Mouse (Mus musculus) myocyte (in vitro differentiated cells): ENCODE results near the gene Commd1. TPM values are rescaled to one million over a fixed set of nuclear protein-coding genes. Genes with fewer than 3 reads are reported as not detected.

Source experiments
- H3K27me3 ChIP-seq: one replicate; pipeline ENCODE4 v1.6.1; 2011; ENCODE audit not compliant: control insufficient read depth, insufficient read depth, insufficient read length
- H3K36me3 ChIP-seq: one replicate; pipeline ENCODE4 v1.6.1; 2011; ENCODE audit not compliant: control insufficient read depth, insufficient read depth
- H3K4me2 ChIP-seq: one replicate; pipeline ENCODE4 v1.6.1; 2011; ENCODE audit warnings: low read depth, control low read depth
- H3K4me3 ChIP-seq: one replicate; pipeline ENCODE4 v1.5.1; 2011; ENCODE audit warnings: mild to moderate bottlenecking, control low read depth, moderate library complexity
- H3K79me2 ChIP-seq: one replicate; pipeline ENCODE4 v1.6.1; 2011; ENCODE audit not compliant: control insufficient read depth, insufficient read depth
- H3ac ChIP-seq: one replicate; pipeline ENCODE4 v1.6.1; 2011; ENCODE audit not compliant: control insufficient read depth, insufficient read length
- CEBPB ChIP-seq: IDR thresholded peaks from 2 replicates; pipeline ENCODE4 v1.6.1; 2011; ENCODE audit warnings: mild to moderate bottlenecking, moderate library complexity; ENCODE audit not compliant: poor library complexity, insufficient read depth, severe bottlenecking
- E2F4 ChIP-seq: IDR thresholded peaks from one replicate; pipeline ENCODE4 v1.6.1; 2011; ENCODE audit warnings: mild to moderate bottlenecking, control low read depth, moderate library complexity; ENCODE audit not compliant: insufficient read depth
- MAX ChIP-seq: IDR thresholded peaks from one replicate; pipeline ENCODE4 v1.6.1; 2011; ENCODE audit warnings: low read depth, mild to moderate bottlenecking, control low read depth
- MYOD1 ChIP-seq, 3 experiments: IDR thresholded peaks; one replicate each; pipeline ENCODE4 v1.6.1; 2011; ENCODE audit warnings: control low read depth in 2 of 3, low read depth in 2 of 3, mild to moderate bottlenecking in 2 of 3, moderate library complexity in 1 of 3; ENCODE audit not compliant: insufficient read length in 2 of 3, control insufficient read depth in 1 of 3
- MYOG ChIP-seq, 3 experiments: IDR thresholded peaks; one replicate each; pipeline ENCODE4 v1.6.1; 2011; ENCODE audit warnings: control low read depth in 2 of 3, low read depth in 2 of 3, mild to moderate bottlenecking in 2 of 3; ENCODE audit not compliant: insufficient read length in 2 of 3, control insufficient read depth in 1 of 3, insufficient read depth in 1 of 3
- POLR2A ChIP-seq: IDR thresholded peaks from one replicate; pipeline ENCODE4 v1.6.1; 2011; ENCODE audit warnings: low read depth, mild to moderate bottlenecking, control low read depth, moderate library complexity; ENCODE audit not compliant: insufficient read length
- POLR2AphosphoS2 ChIP-seq: IDR thresholded peaks from one replicate; pipeline ENCODE4 v1.6.1; 2011; ENCODE audit warnings: low read depth, control low read depth; ENCODE audit not compliant: insufficient read length
- REST ChIP-seq: IDR thresholded peaks from one replicate; pipeline ENCODE4 v1.6.1; 2011; ENCODE audit warnings: mild to moderate bottlenecking, control low read depth, moderate library complexity; ENCODE audit not compliant: insufficient read depth, insufficient read length
- SRF ChIP-seq: IDR thresholded peaks from one replicate; pipeline ENCODE4 v1.6.1; 2011; ENCODE audit warnings: low read depth; ENCODE audit not compliant: control insufficient read depth, insufficient read length
- TCF12 ChIP-seq: IDR thresholded peaks from one replicate; pipeline ENCODE4 v1.6.1; 2011; ENCODE audit warnings: mild to moderate bottlenecking, control low read depth; ENCODE audit not compliant: poor library complexity, insufficient read depth, severe bottlenecking
- TCF3 ChIP-seq: IDR thresholded peaks from one replicate; pipeline ENCODE4 v1.6.1; 2011; ENCODE audit warnings: low read depth, control low read depth; ENCODE audit not compliant: insufficient read length
- USF1 ChIP-seq: IDR thresholded peaks from one replicate; pipeline ENCODE4 v1.6.1; 2011; ENCODE audit warnings: low read depth, mild to moderate bottlenecking, control low read depth, moderate library complexity
- polyA plus RNA-seq: library from polyadenylated mRNA; unstranded; fragments of >200 nt; fragmentation: generic; extraction: Trizol; gene quantifications from one replicate; pipeline ENCODE4 v1.2.1, GENCODE M21; 2012; ENCODE audit warnings: missing spikeins

Commd1 gene
- polyA plus RNA-seq, 1 experiment = 174 TPM

- Histone ChIP-seq H3K36me3 (no peaks in the 10 kb centered on the region), H3ac (no peak overlapping the region), H3K27me3 (no peaks in the 10 kb centered on the region), H3K4me2 (no peak overlapping the region), H3K4me3 (no peak overlapping the region), H3K79me2 (no peaks in the 10 kb centered on the region)
- TF ChIP-seq MYOG (IDR thresholded peaks at IDR 0.05; ENCODE audit: control insufficient read depth in 1 of 3, insufficient read depth in 1 of 3, insufficient read length in 2 of 3, low read depth in 2 of 3) = no peak
- no peak for TF ChIP-seq SRF
- TF ChIP-seq E2F4 = no peak
- TF ChIP-seq USF1 = no peak
- no peak for TF ChIP-seq MYOD1 (IDR thresholded peaks at IDR 0.05; ENCODE audit: control insufficient read depth in 1 of 3, insufficient read length in 2 of 3, low read depth in 2 of 3)
- TF ChIP-seq MAX = no peak
- TF ChIP-seq TCF12 = no peak
- no peak for TF ChIP-seq REST
- TF ChIP-seq CEBPB = no peak
- TF ChIP-seq POLR2AphosphoS2 = no peak
- no peak for TF ChIP-seq POLR2A
- TF ChIP-seq TCF3 = no peak
Measured at GRCm38 (mm10) chr11:23020841-23021240, 38.7 kb upstream of the Commd1 start.

DNA sequence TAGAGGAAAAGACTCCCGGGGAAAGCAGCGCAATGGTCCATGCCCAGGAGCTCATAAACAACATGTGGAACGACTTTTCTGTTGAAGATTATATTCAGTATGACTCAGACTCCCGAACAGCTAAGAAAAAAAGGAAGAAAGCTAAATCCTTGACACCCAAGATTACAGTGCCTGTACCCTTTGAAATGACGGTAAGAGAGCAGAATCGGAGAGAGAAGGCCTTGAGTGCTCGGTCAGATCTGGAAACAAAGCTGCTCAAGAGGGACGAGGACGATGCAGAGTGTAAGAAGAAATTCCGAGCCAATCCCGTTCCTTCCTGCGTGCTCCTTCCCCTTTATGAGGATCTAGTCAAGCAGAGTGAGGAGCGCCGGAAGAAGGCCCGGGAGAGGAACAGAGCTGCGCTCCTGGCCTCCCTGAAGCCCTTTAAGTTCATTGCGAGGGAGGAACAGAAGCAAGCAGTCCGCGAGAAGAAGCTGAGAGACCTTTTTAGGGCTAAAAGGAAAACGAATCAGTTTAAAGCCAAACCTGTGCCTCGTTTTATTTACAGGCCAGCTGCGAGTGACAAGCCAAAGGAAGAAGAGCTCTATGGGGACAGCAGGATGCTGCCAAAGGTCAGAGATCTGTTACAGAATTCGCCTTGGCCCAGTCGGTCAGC is 38.1 kb upstream of the Commd1 start:
- no peaks in the 10 kb centered on the region for H3K27me3 ChIP-seq
- no peak overlapping the region for H3K4me3 ChIP-seq
- H3K79me2 ChIP-seq = no peaks in the 10 kb centered on the region
- no peaks in the 10 kb centered on the region for H3K36me3 ChIP-seq
- TF ChIP-seq POLR2A (no peak), E2F4 (no peak)
- no peak overlapping the region for H3K4me2 ChIP-seq
- no peak overlapping the region for H3ac ChIP-seq

GRCm38 (mm10) chr11:23017943-23018342 is 35.8 kb upstream of the Commd1 start:
- Histone ChIP-seq H3K27me3 (no peaks in the 10 kb centered on the region), H3K4me3 (no peak overlapping the region), H3K79me2 (no peaks in the 10 kb centered on the region), H3K4me2 (no peak overlapping the region), H3ac (no peak overlapping the region), H3K36me3 (no peaks in the 10 kb centered on the region)
- TF ChIP-seq MYOD1 (IDR thresholded peaks at IDR 0.05; ENCODE audit: control insufficient read depth in 1 of 3, insufficient read length in 2 of 3, low read depth in 2 of 3) (no peak), TCF12 (no peak), MYOG (IDR thresholded peaks at IDR 0.05; ENCODE audit: control insufficient read depth in 1 of 3, insufficient read depth in 1 of 3, insufficient read length in 2 of 3, low read depth in 2 of 3) (no peak), CEBPB (no peak), REST (no peak), SRF (no peak), MAX (no peak), USF1 (no peak)

DNA sequence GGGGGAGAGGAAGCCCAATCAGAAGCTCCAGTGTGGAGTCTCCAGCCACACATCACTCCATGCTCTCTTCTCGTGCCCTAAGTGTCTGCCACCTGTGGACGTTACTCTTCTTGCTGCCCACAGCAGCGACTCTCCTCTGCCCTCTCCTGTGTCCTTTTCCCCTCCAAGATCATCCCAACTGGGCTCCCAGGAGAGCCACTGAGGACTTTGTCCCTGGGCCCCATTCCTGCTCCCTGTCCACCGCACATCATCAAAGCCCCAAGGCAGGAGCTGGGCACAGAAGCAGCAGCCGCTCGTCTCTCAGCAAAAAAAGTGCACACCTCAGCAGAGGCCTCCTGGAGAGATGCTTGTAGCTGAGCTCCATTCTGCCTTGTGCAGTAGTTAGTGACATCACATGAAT is 32.8 kb upstream of the Commd1 start:
- H3K4me2 ChIP-seq = no peak overlapping the region
- no peak overlapping the region for H3ac ChIP-seq
- TF ChIP-seq MYOG (IDR thresholded peaks at IDR 0.05; ENCODE audit: control insufficient read depth in 1 of 3, insufficient read depth in 1 of 3, insufficient read length in 2 of 3, low read depth in 2 of 3) = no peak
- no peak for TF ChIP-seq CEBPB
- no peak for TF ChIP-seq TCF3
- TF ChIP-seq REST = no peak
- no peak for TF ChIP-seq USF1
- TF ChIP-seq E2F4 = no peak
- no peak for TF ChIP-seq POLR2AphosphoS2
- no peaks in the 10 kb centered on the region for H3K36me3 ChIP-seq
- H3K79me2 ChIP-seq = no peaks in the 10 kb centered on the region
- H3K27me3 ChIP-seq = no peaks in the 10 kb centered on the region
- H3K4me3 ChIP-seq = no peak overlapping the region

GRCm38 (mm10) chr11:23013580-23014294 is 31.6 kb upstream of the Commd1 start:
- TF ChIP-seq SRF (no peak), CEBPB (no peak), MYOD1 (IDR thresholded peaks at IDR 0.05; ENCODE audit: control insufficient read depth in 1 of 3, insufficient read length in 2 of 3, low read depth in 2 of 3) (no peak), REST (no peak), MYOG (IDR thresholded peaks at IDR 0.05; ENCODE audit: control insufficient read depth in 1 of 3, insufficient read depth in 1 of 3, insufficient read length in 2 of 3, low read depth in 2 of 3) (no peak)
- no peaks in the 10 kb centered on the region for H3K27me3 ChIP-seq
- no peak overlapping the region for H3K4me2 ChIP-seq
- no peak overlapping the region for H3K4me3 ChIP-seq
- no peaks in the 10 kb centered on the region for H3K36me3 ChIP-seq
- no peaks in the 10 kb centered on the region for H3K79me2 ChIP-seq
- H3ac ChIP-seq = no peak overlapping the region
